Mouse (Mus musculus) adrenal gland, postnatal 14 days (tissue): Measurements from ENCODE around the gene Ccni. TPM values are rescaled to one million over a fixed set of nuclear protein-coding genes. Genes with fewer than 3 reads are reported as not detected.

ENCODE experiments used
- DNase-seq: peaks from one replicate; pipeline ENCODE4 v3.0.0; 2021; ENCODE audit warnings: mixed read lengths
- total RNA-seq: library from RNA; stranded (reverse); gene quantifications from 2 replicates; pipeline ENCODE4 v1.2.3, GENCODE M21; 2021

Gene Ccni
- total RNA-seq, 1 experiment from 2014 or later = 240 TPM

- DNase-seq = no peak
Observed at GRCm38 (mm10) chr5:93136956-93137586, 69.2 kb downstream of the Ccni start.

- DNase-seq = no peak
Observed at GRCm38 (mm10) chr5:93135368-93136107, 70.8 kb downstream of the Ccni start.

- no peak for DNase-seq
Observed at GRCm38 (mm10) chr5:93133445-93134244, 72.7 kb downstream of the Ccni start.

Other genes with a start within 250 kb of the Ccni start
- 0.78 TPM in 1 of 2 replicates, not detected in the other for gene Sowahb, start 161.5 kb downstream of the Ccni start, total RNA-seq
- gene Sept11, start 113.1 kb downstream of the Ccni start, total RNA-seq = 56.7 and 59.4 TPM in 2 replicates
- 1.3 and 2.6 TPM in 2 replicates for gene 2010109A12Rik, start within 50 bp of the Ccni start, total RNA-seq
- gene Ccng2, start 60.8 kb upstream of the Ccni start, total RNA-seq = 35.7 and 42.1 TPM in 2 replicates